Mouse (Mus musculus): Measurements from ENCODE around the gene Gm20431.

DNA sequence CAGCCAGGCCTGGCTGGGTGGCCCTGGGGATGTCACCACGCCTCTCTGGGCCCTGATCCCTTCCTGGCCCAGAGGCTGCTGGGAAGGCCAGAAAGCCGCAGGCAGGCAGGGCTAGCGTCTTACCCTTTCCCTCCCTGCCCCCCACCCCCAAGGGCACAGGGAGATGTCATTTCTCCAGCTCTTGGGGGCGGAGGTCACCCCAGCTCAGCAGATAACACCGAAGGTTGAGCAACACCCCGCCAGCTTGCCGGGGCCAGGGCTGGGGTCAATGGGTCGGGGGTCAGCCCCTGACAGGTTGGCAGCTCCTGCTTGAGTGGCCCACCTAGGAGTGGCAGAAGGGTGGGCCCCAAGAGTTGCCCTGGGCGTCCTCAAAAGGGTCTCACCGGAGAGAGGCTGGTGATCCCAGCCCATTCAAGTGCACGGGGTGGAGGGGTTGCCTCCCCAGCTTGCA lies 26.4 kb upstream of the Gm20431 start:
- TF ChIP-seq GATA1 (IDR thresholded peaks at IDR 0.05; ENCODE audit: borderline replicate concordance, low read length): no peak
- TF ChIP-seq FLI1 (IDR thresholded peaks at IDR 0.05; ENCODE audit: low read length): no peak
